Mouse (Mus musculus) leukemia stem cell, adult 10-12 weeks (primary cell): ENCODE measurements around the gene 4930578G10Rik. TPM values are rescaled to one million over a fixed set of nuclear protein-coding genes. Genes with fewer than 3 reads are reported as not detected.

Experiments used
- polyA plus RNA-seq: library from polyadenylated mRNA; stranded (reverse); fragments of >175 nt; gene quantifications from 2 replicates; pipeline ENCODE4 v1.2.3, GENCODE M21; 2012; ENCODE audit warnings: low replicate concordance

The 4930578G10Rik gene
- not detected in 2 replicates for polyA plus RNA-seq

GRCm38 (mm10) chr4:42735245-42735644 is at the start of gene 4930578G10Rik:
Gene 4930578G10Rik, plus strand, starts transcription at chr4:42735545.

DNA sequence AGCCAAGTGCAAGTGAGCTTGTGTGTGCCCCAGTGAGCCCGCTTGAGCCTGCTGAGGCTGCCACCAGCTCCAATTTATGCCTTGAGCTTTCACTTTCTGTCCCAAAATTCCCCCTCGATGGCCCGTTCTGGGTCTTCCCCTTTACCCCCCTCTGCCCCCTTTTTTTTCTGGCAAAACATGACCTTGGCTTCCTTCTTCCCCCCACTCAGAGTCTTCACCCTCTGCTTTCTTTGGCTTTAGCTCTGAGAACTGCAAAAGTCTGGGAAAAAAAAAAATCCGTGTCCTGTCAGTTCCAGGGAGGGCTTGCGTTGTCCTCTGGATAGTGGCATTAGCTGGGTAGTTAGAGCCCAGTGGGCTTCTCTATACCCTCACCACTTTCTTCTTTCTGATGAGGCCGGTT is 21.1 kb downstream of the 4930578G10Rik start, which contains the start of gene Ccl19:
Ccl19 (minus strand) TSS at position 101 of the 400 bp plus-strand sequence.

GRCm38 (mm10) chr4:42773893-42774292 is 38.5 kb downstream of the 4930578G10Rik start, which contains the start of gene Ccl21a:
Gene Ccl21a, minus strand, starts transcription at chr4:42773993.

DNA sequence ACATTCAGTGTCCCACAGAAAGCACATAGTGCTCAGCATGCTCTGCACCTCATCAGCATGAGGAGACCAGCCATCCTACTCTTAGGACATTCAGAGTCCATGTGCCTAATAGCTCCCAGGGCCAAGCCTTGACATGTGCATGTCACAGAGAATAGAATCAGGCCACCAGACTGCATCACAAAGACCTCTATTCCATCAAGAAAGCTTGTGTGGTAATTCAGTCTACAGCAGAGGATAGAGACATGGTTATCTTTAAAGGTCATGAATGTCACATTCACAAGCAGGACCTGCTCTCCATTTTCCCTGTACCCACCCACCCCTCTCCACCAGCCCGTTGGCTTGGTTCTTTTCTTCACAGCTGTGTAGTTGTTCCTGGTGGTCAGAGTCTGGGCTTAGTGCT is 118.4 kb downstream of the 4930578G10Rik start, which contains the start of gene Fam205a1:
Fam205a1 (minus strand) TSS at position 101 of the 400 bp plus-strand sequence.

GRCm38 (mm10) chr4:42856671-42857070 is 121.3 kb downstream of the 4930578G10Rik start, which contains the start of gene Gm12394:
Gene Gm12394, minus strand, starts transcription at chr4:42856771.

DNA sequence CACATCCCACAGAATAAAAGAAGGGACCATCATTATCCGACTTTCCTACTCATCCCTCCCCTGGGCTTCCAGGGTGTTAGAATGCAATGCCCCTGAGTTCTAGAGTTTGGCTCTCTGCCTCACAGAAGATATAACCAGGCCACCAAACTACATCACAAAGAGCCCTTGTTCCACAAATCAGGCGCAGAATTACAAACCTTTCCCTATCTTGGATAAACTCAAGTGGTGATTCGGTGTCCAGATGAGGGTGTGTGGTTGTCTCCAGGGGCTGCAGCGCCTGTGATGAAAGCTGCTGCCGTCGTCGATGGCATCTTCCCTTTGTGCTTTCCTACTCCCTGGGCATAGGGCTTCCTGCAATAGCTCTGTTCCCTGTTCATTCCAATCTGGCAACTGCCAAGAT is 138.8 kb downstream of the 4930578G10Rik start, which contains the start of gene Fam205c:
Fam205c (minus strand) TSS at position 101 of the 400 bp plus-strand sequence.

Other genes starting within 250 kb of the 4930578G10Rik start
- not detected in 2 replicates for gene Fam205a2, start 207.4 kb upstream of the 4930578G10Rik start, polyA plus RNA-seq
- not detected in 2 replicates for gene Gm10591, start 123.3 kb upstream of the 4930578G10Rik start, polyA plus RNA-seq
- not detected in 2 replicates for gene Gm2564, start 105.8 kb upstream of the 4930578G10Rik start, polyA plus RNA-seq
- not detected in 2 replicates for gene Ccl27b, start 80.3 kb upstream of the 4930578G10Rik start, polyA plus RNA-seq
- gene Il11ra2, start 73.7 kb upstream of the 4930578G10Rik start, polyA plus RNA-seq = not detected in 2 replicates
- gene Ccl19, start 21.0 kb downstream of the 4930578G10Rik start, polyA plus RNA-seq = 0.87 TPM in 1 of 2 replicates, not detected in the other
- 11.3 TPM in 1 of 2 replicates, not detected in the other for gene Ccl21a, start 38.4 kb downstream of the 4930578G10Rik start, polyA plus RNA-seq
- not detected in 2 replicates for gene Fam205a1, start 118.3 kb downstream of the 4930578G10Rik start, polyA plus RNA-seq
- gene Gm12394, start 121.2 kb downstream of the 4930578G10Rik start, polyA plus RNA-seq = not detected in 2 replicates
- gene Fam205c, start 138.7 kb downstream of the 4930578G10Rik start, polyA plus RNA-seq = not detected in 2 replicates
- 0.08 and 0.27 TPM in 2 replicates for gene Phf24, start 181.1 kb downstream of the 4930578G10Rik start, polyA plus RNA-seq
- 3.8 and 6.3 TPM in 2 replicates for gene Dnajb5, start 214.3 kb downstream of the 4930578G10Rik start, polyA plus RNA-seq
- not detected in 2 replicates for gene 1700022I11Rik, start 234.1 kb downstream of the 4930578G10Rik start, polyA plus RNA-seq